ENCODE assay signal across 14 mouse cellular contexts in the genomic region with DNA sequence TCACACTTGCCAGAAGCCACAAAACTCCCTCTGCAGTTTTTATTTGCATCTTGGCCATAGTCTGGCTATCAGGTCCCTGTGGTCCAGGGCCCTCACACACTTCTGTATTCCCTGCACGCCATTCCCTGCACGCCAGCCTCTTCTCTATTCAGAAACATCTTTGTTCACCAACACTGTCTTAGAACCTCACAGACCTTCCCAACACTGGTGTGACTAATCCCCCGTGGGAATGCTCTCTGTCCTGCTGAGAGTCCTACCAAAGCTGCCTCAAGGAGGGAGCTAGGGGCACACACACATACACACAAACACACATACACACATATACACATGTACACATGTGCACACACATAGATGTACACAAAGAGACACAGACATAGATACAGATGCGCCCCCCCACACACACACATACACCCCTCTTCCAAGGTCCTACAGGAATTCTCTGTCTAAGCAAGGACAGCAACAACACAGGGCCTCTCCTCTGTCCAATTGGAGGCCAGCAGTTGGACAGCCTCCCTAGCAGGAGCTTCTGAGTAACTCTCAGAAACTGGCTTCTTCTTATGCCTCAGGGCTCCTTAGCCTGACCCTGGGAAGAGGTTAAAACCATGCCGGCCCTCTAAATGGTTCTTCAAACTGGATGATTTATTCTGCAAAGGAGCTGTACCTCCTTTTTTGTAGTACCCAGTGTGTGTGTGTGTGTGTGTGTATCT.
"Had no signal": no experiment of that assay in that cellular context is flagged by ENCODE, and none has a peak within 500 bp of the region (broad histone marks: within the 10 kb centered on the region; RNA-seq: fewer than 3 reads in every experiment).

No protein-coding gene starts in this region.

- H3K36me3 ChIP-seq: limb, embryonic 10.5 days; neural tube, embryonic 15.5 days had no signal

- H3K4me2 ChIP-seq: neural tube, embryonic 15.5 days had no signal

- H3K9ac ChIP-seq: liver, embryonic 14.5 days; neural tube, embryonic 15.5 days had no signal

- H3K27me3 ChIP-seq: neural tube, embryonic 15.5 days had no signal

- DNase-seq: kidney, adult 8-10 months; kidney, postnatal 25 days; lung, adult 2 months; lung, postnatal 4 days; right cerebral cortex, adult 18-20 months; right cerebral cortex, postnatal 25 days; thymus, postnatal 36 days had no signal

- H3K27ac ChIP-seq: left cerebral cortex, adult 2 months; limb, embryonic 10.5 days; liver, embryonic 14.5 days; neural tube, embryonic 15.5 days had no signal

- H3K4me1 ChIP-seq: limb, embryonic 10.5 days had no signal

- H3K4me3 ChIP-seq: left cerebral cortex, adult 2 months; limb, embryonic 10.5 days; myocyte; neural tube, embryonic 15.5 days had no signal

- ATAC-seq: inflammation-experienced regulatory T-cells, adult 6 months; lung, postnatal 0 days had no signal

- H3K9me3 ChIP-seq: limb, embryonic 10.5 days; neural tube, embryonic 15.5 days had no signal
